Mouse (Mus musculus): ENCODE data around the gene Ccdc125. TPM values are rescaled to one million over a fixed set of nuclear protein-coding genes. Genes with fewer than 3 reads are reported as not detected.

Gene Ccdc125
- polyA plus RNA-seq (2012; rRNA removed): 0.59 and 0.61 TPM in 2 replicates

DNA sequence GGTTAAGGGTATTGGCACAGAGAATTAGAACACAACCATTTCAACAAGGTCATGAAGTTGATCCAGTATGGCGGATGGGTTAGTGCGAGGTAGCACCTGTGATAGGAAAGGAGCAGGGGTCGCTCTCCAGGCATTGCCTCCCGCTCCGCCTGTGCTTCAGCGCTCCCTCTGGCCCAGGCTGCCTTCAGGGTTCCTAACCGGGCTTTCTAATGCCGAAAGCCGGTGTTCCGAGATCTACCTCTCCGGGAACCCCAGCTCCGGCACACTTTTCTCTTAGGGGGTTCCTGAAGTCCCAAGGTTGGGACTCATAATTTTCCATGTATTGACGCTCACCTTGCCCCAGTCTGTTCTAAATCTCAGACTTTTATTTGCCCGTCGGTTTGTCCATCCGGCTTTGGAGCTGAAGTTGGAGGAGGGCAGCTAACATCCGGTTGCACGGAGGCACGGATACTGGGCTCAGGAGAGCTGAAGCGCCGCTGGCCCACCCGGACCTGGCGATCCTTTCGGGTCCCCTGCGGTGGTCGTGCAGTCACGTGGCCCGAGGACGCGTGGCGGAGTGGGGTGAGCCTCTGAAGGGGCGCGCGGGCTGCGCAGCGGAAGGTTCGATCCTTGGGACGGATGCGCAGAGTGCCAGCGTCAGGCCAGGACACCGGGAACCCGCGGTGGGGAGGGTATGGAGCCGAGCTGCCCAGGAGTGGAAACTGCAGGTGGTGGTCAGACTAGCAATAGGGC lies at the start of gene Ccdc125:
TSS of gene Ccdc125 (plus strand) at position 427 of the 732 bp plus-strand sequence.
- TF ChIP-seq POLR2A (IDR thresholded peaks at IDR 0.05; ENCODE audit: borderline replicate concordance, insufficient read depth, low read length): no peak
- no peak for TF ChIP-seq CTCF (IDR thresholded peaks at IDR 0.05; ENCODE audit: borderline replicate concordance, insufficient read depth, low read depth, low read length)
- WGBS: 1% methylated on average over 44 of the region's 44 CpGs
- DNase-seq: no peak
- Histone ChIP-seq H3K4me3 (replicated peaks; ENCODE audit: insufficient read depth, low read depth, low read length) (peak within 1 kb of the TSS; percentile 35), H3K27me3 (ENCODE audit: control insufficient read depth, insufficient read depth, low read length) (no peaks in the 10 kb centered on the region), H3K27ac (ENCODE audit: insufficient read depth, low read length) (no peak within 1 kb of the TSS), H3K4me1 (ENCODE audit: control insufficient read depth, insufficient read depth, low read length) (peaks cover 4% of the 10 kb centered on the region; the same call in 1 of the 2 replicates)

DNA sequence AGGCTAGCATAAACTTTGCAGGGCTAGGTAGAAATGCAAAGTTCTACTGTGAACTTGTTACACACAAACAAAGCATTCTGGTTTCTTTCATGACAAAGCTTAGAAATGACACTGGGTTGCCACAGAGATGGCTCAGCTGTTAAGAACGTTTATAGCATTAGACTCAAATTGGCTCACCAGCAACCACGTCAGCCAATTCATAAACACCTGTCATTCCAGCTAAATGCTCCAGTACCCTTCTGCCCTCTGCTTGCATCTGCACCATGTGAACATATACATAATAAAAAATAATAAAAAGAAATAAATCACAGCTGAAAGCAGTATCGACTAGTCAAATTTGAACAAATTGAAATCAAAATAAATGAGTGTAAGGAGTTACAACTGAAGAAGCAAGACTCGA lies 47.3 kb upstream of the Ccdc125 start:
- DNase-seq: no peak
- no peaks in the 10 kb centered on the region for H3K27me3 ChIP-seq (ENCODE audit: control insufficient read depth, insufficient read depth, low read length)
- no peak overlapping the region for H3K4me3 ChIP-seq (replicated peaks; ENCODE audit: insufficient read depth, low read depth, low read length)
- no peak overlapping the region for H3K27ac ChIP-seq (ENCODE audit: insufficient read depth, low read length)
- H3K4me1 ChIP-seq (ENCODE audit: control insufficient read depth, insufficient read depth, low read length): no peaks in the 10 kb centered on the region; the same call in 1 of the 2 replicates
- 74% methylated on average over 4 of the region's 4 CpGs for WGBS
- no peak for TF ChIP-seq CTCF (IDR thresholded peaks at IDR 0.05; ENCODE audit: borderline replicate concordance, insufficient read depth, low read depth, low read length)
- no peak for TF ChIP-seq POLR2A (IDR thresholded peaks at IDR 0.05; ENCODE audit: borderline replicate concordance, insufficient read depth, low read length)

DNA sequence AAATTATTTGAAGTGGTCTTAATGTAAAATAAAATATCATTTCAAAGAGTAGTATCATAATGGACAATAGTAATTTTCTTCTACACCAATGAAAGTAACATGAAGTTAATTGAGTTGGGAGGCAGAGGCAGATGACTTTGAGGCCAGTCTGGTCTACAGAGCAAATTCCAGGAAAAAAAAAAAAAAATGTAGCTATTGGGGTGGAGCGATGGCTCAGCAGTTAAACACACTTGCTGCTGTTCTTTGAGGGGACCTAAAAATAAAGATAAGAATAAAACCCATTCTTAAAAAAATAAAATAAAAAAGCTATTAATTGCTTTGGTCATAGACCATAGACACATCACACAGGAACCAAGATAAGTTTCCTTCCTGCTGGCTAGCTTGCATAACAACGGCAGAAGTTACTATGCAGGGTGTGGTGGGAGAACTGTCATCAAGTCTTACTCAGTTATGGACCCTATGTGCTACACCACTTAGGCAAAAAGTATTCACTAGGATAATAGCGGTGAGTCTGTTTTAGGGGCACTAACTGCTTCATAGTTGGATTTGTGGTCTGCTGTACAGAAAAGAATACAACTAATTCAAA lies 35.3 kb upstream of the Ccdc125 start:
- no peak overlapping the region for H3K4me3 ChIP-seq (replicated peaks; ENCODE audit: insufficient read depth, low read depth, low read length)
- TF ChIP-seq POLR2A (IDR thresholded peaks at IDR 0.05; ENCODE audit: borderline replicate concordance, insufficient read depth, low read length): no peak
- no peak for TF ChIP-seq CTCF (IDR thresholded peaks at IDR 0.05; ENCODE audit: borderline replicate concordance, insufficient read depth, low read depth, low read length)
- no peak for DNase-seq
- H3K27ac ChIP-seq (ENCODE audit: insufficient read depth, low read length): no peak overlapping the region
- H3K27me3 ChIP-seq (ENCODE audit: control insufficient read depth, insufficient read depth, low read length): no peaks in the 10 kb centered on the region; the same call in 1 of the 2 replicates
- WGBS: 91% methylated on average over 3 of the region's 3 CpGs
- H3K4me1 ChIP-seq (ENCODE audit: control insufficient read depth, insufficient read depth, low read length): no peaks in the 10 kb centered on the region

DNA sequence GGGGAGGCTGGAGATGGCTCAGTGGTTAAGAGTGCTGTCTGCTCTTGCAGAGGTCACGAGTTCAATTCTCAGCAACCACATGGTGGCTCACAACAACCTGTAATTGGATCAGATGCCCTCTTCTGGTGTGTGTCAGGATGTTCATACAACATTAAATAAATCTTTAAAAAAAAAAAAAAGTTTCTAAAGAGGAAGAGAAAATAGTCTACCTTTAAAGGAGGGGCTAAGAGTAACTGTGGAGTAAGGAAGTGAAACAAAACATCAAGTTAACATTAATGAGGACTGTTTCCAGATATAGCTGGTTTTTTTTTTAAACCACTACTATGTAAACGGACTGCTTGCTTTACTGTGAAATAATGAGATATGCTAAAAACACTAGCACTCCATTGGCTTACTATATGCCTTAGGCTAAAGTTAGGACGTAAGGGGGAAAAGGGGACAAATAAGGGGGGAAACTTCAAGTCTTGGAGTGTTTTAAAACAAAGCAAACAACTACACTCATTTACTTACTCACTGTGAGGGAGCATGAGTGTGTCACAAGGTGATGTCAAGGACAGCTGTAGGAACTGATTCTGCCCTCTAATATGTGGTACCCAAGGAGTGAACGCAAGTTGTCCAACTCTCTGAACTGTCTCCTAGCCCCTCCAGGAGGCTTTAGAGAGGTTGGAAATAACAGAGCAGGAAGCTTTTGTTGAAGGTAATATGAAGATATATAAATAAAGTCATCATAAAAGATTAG lies 26.9 kb upstream of the Ccdc125 start:
- TF ChIP-seq POLR2A (IDR thresholded peaks at IDR 0.05; ENCODE audit: borderline replicate concordance, insufficient read depth, low read length) (no peak), CTCF (IDR thresholded peaks at IDR 0.05; ENCODE audit: borderline replicate concordance, insufficient read depth, low read depth, low read length) (no peak)
- WGBS: 94% methylated on average over 4 of the region's 4 CpGs
- Histone ChIP-seq H3K27me3 (ENCODE audit: control insufficient read depth, insufficient read depth, low read length) (no peaks in the 10 kb centered on the region), H3K4me1 (ENCODE audit: control insufficient read depth, insufficient read depth, low read length) (no peaks in the 10 kb centered on the region), H3K27ac (ENCODE audit: insufficient read depth, low read length) (no peak overlapping the region), H3K4me3 (replicated peaks; ENCODE audit: insufficient read depth, low read depth, low read length) (no peak overlapping the region)
- no peak for DNase-seq

DNA sequence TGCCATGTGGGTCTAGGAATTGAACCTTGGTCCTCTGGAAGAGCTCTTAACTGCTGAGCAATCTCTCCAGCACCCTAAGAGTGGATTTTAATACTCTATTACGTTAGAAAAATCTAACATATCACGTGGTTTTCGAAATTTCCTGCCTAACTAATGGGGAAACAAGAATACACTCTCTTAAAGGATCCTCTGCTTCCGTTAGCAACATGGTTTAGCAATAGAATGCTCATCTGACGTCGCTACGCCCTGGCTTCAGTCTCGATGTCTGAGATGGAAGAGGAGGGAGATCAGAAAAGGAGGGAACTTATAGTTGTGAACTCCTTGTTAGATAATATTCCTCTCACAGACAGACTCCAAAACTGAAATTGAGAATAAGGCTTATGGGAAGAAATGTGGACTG lies 21.3 kb upstream of the Ccdc125 start:
- H3K4me3 ChIP-seq (replicated peaks; ENCODE audit: insufficient read depth, low read depth, low read length): no peak overlapping the region
- TF ChIP-seq CTCF (IDR thresholded peaks at IDR 0.05; ENCODE audit: borderline replicate concordance, insufficient read depth, low read depth, low read length): no peak
- no peak for TF ChIP-seq POLR2A (IDR thresholded peaks at IDR 0.05; ENCODE audit: borderline replicate concordance, insufficient read depth, low read length)
- no peaks in the 10 kb centered on the region for H3K4me1 ChIP-seq (ENCODE audit: control insufficient read depth, insufficient read depth, low read length)
- no peak for DNase-seq
- no peak overlapping the region for H3K27ac ChIP-seq (ENCODE audit: insufficient read depth, low read length)
- no peaks in the 10 kb centered on the region for H3K27me3 ChIP-seq (ENCODE audit: control insufficient read depth, insufficient read depth, low read length)
- 93% methylated on average over 8 of the region's 8 CpGs for WGBS

DNA sequence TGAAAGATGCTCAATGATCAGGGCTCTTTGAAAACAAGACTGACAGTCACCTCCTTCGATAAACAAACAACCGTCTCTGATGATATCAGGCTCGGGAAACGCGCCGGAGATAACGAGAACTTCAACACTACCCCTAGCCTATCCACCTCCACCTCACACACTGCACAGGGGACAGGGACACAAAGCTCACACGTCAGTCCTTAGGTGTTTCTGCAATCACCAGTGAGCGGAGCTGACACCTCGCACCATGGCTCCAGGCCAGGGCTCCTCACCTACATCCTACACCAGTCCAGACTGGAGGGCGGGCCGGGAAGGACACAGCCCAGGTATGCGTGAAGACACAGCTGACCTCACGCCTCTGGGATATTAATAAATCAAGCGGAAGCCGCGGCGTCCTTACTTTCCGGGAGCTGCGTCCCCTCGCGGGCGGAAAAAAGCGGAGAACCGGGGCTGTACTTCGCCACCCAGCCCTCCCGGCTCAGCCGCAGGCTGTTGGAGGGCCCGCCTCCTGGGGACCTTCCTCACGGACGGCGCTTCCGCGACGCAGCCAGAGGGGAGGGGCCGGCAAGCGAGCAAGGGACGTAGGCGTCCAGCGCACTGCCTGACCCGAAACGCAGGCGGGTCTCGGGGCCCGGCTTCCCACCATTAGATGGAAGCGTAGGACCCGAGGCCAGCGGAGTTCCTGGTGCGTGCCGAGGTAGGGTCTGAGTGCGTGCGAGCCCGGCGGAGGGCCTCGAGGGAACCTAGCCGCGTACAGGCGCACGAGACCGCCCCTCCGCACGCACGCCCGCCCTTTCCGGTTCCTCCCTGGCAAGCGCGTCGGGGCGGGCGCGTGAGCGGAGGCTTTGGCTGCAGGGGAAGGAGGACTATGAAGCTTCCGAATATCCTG lies 18.7 kb upstream of the Ccdc125 start, which contains the start of the genes Ak6 and Rad17:
TSS of gene Ak6 (plus strand) at position 430 of the 889 bp plus-strand sequence.
TSS of gene Rad17 (minus strand) at position 502 of the 889 bp plus-strand sequence.
- DNase-seq: peak; percentile 93 to 98
- under 1% methylated on average over 73 of the region's 73 CpGs for WGBS
- peak within 1 kb of the TSS; percentile 99 for H3K27ac ChIP-seq (ENCODE audit: insufficient read depth, low read length)
- no peak for TF ChIP-seq CTCF (IDR thresholded peaks at IDR 0.05; ENCODE audit: borderline replicate concordance, insufficient read depth, low read depth, low read length)
- TF ChIP-seq POLR2A (IDR thresholded peaks at IDR 0.05; ENCODE audit: borderline replicate concordance, insufficient read depth, low read length): peak; percentile 77; the same call in 1 of the 2 replicates
- no peaks in the 10 kb centered on the region for H3K27me3 ChIP-seq (ENCODE audit: control insufficient read depth, insufficient read depth, low read length)
- H3K4me3 ChIP-seq (replicated peaks; ENCODE audit: insufficient read depth, low read depth, low read length): peak within 1 kb of the TSS; percentile 96
- no peaks in the 10 kb centered on the region for H3K4me1 ChIP-seq (ENCODE audit: control insufficient read depth, insufficient read depth, low read length)
